Mouse (Mus musculus): ENCODE measurements around the gene Pglyrp1. TPM values are rescaled to one million over a fixed set of nuclear protein-coding genes. Genes with fewer than 3 reads are reported as not detected.

Pglyrp1 gene
- polyA plus RNA-seq, 1 experiment from 2014 or later, result 1.0 TPM

DNA sequence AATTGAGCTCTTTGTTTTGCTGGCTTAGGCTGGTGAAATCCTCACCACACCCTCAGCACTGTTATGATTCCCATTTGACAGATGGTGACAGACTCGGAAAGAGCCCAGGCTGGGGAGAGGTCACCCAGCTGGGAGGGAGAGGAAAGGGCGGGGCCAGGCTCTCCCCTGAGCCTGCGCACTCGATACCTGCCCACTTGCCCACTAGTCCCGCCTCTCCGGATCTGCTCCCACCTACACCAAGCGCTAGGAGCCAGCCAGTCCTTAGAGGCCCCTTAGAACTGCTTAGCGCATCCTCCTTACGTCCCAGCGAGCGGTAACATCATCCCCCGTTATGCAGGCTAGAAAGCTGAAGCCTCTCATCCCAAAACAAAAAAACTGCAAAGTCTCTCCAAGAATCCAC is 49.9 kb downstream of the Pglyrp1 start:
- H3K4me3 ChIP-seq, result peak overlapping the region; percentile 8; the same call in 1 of the 2 replicates
- peaks cover 12% of the 10 kb centered on the region for H3K4me1 ChIP-seq
- no peak for ATAC-seq (ENCODE audit: low FRiP score, low read depth)
- H3K27ac ChIP-seq, result no peak overlapping the region
- peak overlapping the region; percentile 21; the same call in 1 of the 2 replicates for H3K4me2 ChIP-seq (replicated peaks)
- no peaks in the 10 kb centered on the region for H3K9me3 ChIP-seq
- WGBS, result 2% methylated on average over 12 of the region's 12 CpGs
- no peaks in the 10 kb centered on the region for H3K36me3 ChIP-seq
- 0 out of 2 replicates have a peak overlapping the region, but pooled peaks have one; percentile 31 for H3K9ac ChIP-seq
- H3K27me3 ChIP-seq, result peaks cover 55% of the 10 kb centered on the region

DNA sequence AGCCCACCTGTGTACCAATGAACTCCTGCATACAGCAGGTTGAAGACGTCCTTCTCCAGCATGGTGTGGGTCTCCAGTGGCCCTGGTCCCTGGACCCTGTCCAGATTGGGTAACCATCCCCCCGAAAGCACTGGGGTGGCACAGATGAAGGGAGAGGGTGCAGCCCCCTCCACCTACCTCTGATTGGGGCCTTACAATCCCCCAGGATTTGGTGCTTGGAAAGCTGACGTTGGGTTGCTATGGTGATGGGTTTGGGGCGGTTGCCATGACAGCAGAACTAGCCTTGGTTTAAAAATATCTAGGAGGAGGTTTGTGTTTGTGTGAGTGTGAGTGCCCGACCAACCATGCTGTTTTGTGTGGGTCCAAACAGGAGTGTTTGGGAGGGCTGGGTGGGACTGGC is 51.7 kb downstream of the Pglyrp1 start:
- WGBS, result 55% methylated on average over 5 of the region's 5 CpGs

DNA sequence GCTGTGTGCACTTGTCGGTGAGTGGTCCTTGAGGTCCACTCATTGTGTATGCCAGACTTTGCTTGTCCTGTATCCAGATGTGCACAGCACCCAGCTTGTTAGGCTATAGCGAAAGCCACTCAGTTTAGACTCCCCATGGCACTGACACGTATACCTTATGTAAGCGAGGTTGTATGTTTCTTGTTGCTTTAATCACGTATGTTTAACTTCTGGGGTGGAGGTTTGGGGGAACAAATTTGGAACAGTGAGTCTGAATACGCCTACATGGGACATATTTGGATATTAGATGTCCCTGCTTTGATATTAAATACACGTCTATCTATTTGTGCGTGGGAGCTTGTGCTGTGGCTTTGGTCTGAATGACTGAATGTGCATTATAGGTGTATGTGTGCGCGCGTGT is 52.1 kb downstream of the Pglyrp1 start:
- H3K27me3 ChIP-seq, result peaks cover 77% of the 10 kb centered on the region
- no peak overlapping the region for H3K4me3 ChIP-seq
- no peak overlapping the region for H3K27ac ChIP-seq
- no peak overlapping the region for H3K9ac ChIP-seq
- no peaks in the 10 kb centered on the region for H3K9me3 ChIP-seq
- H3K4me2 ChIP-seq (replicated peaks), result no peak overlapping the region
- 72% methylated on average over 11 of the region's 11 CpGs for WGBS
- no peaks in the 10 kb centered on the region for H3K36me3 ChIP-seq
- peaks cover 14% of the 10 kb centered on the region for H3K4me1 ChIP-seq
- ATAC-seq (ENCODE audit: low FRiP score, low read depth), result no peak

More for the DNA sequence above, 51.7 kb downstream of the Pglyrp1 start:
- H3K4me1 ChIP-seq, result peaks cover 14% of the 10 kb centered on the region
- H3K4me2 ChIP-seq (replicated peaks), result no peak overlapping the region
- H3K4me3 ChIP-seq, result no peak overlapping the region
- no peak overlapping the region for H3K27ac ChIP-seq
- H3K36me3 ChIP-seq, result no peaks in the 10 kb centered on the region
- H3K9me3 ChIP-seq, result no peaks in the 10 kb centered on the region
- no peak overlapping the region for H3K9ac ChIP-seq
- H3K27me3 ChIP-seq, result peaks cover 73% of the 10 kb centered on the region
- no peak for ATAC-seq (ENCODE audit: low FRiP score, low read depth)

DNA sequence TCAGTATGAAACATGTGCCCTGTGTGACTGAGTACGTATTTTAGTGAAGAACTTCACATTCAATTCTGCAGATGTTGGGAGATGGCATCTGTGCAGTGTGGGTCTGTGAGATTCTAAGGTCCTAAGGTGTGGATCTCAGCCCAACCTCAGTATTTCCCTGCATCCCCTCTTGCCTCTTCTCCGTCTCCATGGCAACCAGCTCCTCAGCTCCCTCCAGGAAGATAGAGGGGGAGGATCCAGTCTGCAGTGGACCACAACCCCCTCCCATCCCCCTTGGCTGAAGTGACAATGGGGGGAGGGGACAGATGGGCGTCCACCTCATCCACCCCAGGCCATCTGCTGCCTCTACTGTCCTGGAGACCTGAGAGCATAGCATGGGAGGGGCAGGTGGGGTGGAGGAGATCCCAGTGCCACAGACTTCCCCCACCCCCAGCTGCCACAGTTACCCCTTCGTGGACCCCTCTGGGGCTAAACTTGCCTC is 52.6 kb downstream of the Pglyrp1 start:
- WGBS, result 27% methylated on average over 4 of the region's 4 CpGs
- no peak for ATAC-seq (ENCODE audit: low FRiP score, low read depth)
- H3K4me3 ChIP-seq, result no peak overlapping the region
- no peak overlapping the region for H3K4me2 ChIP-seq (replicated peaks)
- H3K9ac ChIP-seq, result no peak overlapping the region
- no peaks in the 10 kb centered on the region for H3K9me3 ChIP-seq
- H3K27ac ChIP-seq, result no peak overlapping the region
- H3K27me3 ChIP-seq, result peaks cover 82% of the 10 kb centered on the region
- no peaks in the 10 kb centered on the region for H3K36me3 ChIP-seq
- peaks cover 14% of the 10 kb centered on the region for H3K4me1 ChIP-seq

DNA sequence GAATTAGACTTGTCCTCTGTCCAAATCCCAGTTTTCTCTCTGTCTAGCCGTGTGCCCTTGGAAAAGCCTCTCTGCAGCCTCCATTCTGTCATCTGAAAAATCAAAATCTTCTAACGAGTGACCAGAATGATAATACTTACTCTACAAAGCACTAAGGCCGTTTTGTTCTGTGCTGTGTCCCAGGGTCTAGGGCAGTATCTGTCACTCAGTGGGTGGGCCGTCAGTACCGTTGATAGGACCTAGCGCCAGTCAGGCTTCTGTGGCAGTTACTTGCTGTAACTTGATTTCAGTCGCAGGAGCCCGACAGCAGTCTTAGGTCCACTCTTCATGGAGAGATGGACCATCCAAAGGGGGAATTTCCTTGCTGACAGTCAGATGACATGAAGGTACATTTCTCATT is 53.2 kb downstream of the Pglyrp1 start:
- peaks cover 88% of the 10 kb centered on the region for H3K27me3 ChIP-seq
- 12% methylated on average over 8 of the region's 8 CpGs for WGBS
- H3K36me3 ChIP-seq, result no peaks in the 10 kb centered on the region
- no peaks in the 10 kb centered on the region for H3K9me3 ChIP-seq
- H3K9ac ChIP-seq, result no peak overlapping the region
- no peak overlapping the region for H3K4me2 ChIP-seq (replicated peaks)
- peaks cover 14% of the 10 kb centered on the region for H3K4me1 ChIP-seq
- H3K4me3 ChIP-seq, result no peak overlapping the region
- no peak overlapping the region for H3K27ac ChIP-seq
- ATAC-seq (ENCODE audit: low FRiP score, low read depth), result no peak

DNA sequence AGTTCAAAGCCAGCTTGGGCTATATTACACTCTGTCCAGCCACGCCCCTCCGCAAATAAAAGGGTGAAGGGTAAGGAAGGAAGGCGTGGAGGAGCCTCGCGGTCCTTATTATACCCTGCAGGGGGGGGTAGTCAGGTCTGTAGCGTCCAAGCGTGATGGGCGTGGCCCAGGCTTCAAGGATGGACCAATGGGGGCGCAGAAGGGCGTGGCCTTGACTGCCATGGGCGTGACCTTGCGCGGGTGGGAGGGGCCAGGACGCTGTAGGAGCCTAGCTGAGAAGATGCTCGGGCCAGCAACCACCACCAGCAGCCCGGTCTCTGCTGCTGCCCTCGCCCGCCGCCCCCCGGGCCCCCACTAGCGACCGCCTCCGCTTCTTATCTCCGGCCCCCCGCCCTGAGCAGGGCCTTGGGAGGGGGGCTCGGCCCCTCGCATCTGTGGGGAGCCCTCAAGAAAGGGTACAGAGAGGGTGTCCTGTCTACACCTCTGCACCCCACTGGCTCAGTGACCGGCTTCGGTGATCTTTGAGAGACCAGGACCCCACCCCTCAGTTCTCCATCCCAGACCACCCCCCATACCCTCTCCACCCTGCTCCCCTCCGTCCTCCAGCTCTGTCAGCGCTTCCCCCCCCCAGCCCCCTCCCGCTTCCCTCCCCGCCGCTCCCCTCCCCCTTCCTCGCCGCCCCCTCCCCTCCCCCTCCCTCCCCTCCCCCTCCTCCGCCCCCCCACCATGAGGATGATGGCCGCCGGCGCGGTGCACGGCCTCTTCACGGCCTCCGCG is 54.2 kb downstream of the Pglyrp1 start, which contains the start of gene Nova2:
TSS of gene Nova2 (plus strand) at position 727 of the 777 bp plus-strand sequence.
- Histone ChIP-seq H3K4me3 (peak within 1 kb of the TSS; percentile 51), H3K4me2 (replicated peaks) (peak within 1 kb of the TSS; percentile 90), H3K27ac (no peak within 1 kb of the TSS), H3K27me3 (peaks cover 92% of the 10 kb centered on the region), H3K9me3 (no peaks in the 10 kb centered on the region), H3K9ac (peak within 1 kb of the TSS; percentile 66), H3K36me3 (no peaks in the 10 kb centered on the region), H3K4me1 (peaks cover 14% of the 10 kb centered on the region)
- ATAC-seq (ENCODE audit: low FRiP score, low read depth), result peak; percentile 81
- 1% methylated on average over 28 of the region's 45 CpGs for WGBS

DNA sequence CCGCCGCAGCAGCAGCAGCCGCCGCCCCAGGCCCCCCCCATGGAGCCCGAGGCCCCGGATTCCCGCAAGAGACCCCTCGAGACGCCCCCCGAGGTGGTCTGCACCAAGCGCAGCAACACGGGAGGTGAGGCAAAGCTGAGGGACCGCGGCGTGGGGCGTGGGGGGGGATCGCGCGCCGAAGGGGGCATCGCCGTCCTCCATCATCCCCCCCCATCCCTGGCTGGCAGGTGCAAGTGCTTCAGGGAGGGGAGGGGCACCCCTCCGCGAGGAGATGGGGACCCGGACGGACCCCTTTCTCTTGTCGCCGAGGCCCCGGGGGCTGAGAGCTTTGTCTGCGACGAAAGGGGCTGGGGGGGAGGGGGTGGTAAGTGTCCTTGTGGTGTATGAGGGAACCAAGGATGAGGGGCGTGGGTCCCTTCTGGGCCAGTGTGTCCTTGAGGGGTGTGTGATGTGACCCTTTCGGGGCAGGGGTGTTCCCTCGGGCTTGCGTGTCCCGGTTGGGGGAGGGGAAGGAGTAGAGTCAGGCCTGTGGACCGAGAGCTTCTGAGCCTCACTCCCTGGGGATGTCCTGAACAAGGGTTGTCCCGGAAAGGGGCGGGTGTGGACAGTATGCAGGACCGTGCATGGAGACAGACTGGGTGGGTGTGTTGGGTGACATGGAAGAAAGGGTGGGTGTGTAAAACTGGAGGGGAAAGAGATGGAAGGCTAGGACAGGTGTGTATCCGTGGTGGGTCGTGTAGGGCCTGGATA is 55.1 kb downstream of the Pglyrp1 start:
- 2% methylated on average over 38 of the region's 42 CpGs for WGBS
- no peak overlapping the region for H3K27ac ChIP-seq

DNA sequence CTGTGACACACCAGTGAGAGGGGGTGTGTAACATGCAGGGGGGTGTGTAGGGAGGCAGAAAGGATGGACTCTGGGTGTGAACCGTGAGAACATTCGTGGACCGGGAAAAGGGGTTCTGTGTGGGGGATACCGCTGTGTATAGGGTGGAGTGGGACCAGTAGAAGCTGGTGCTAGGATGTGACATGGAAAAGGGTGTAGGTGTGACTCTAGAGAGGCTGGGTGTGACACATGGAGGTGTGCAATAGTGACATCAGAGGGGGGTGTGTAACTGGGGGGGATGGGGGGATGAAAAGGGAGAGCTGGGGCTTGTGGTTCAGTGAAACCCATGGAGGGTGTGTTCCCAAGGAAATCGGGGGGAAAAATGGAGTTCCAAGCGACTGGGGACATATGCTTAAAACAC is 55.8 kb downstream of the Pglyrp1 start:
- 0 out of 2 replicates have a peak, but pooled peaks have one; percentile 20 for ATAC-seq (ENCODE audit: low FRiP score, low read depth)
- Histone ChIP-seq H3K4me1 (peaks cover 10% of the 10 kb centered on the region), H3K9ac (no peak overlapping the region), H3K4me2 (replicated peaks) (peak overlapping the region; percentile 90), H3K36me3 (no peaks in the 10 kb centered on the region), H3K27ac (no peak overlapping the region), H3K27me3 (peaks cover 83% of the 10 kb centered on the region), H3K9me3 (no peaks in the 10 kb centered on the region), H3K4me3 (peak overlapping the region; percentile 51)
- WGBS, result 49% methylated on average over 6 of the region's 6 CpGs

More for the DNA sequence above, 55.1 kb downstream of the Pglyrp1 start:
- Histone ChIP-seq H3K4me3 (peak overlapping the region; percentile 51), H3K9ac (peak overlapping the region; percentile 66), H3K4me1 (peaks cover 11% of the 10 kb centered on the region), H3K36me3 (no peaks in the 10 kb centered on the region), H3K27me3 (peaks cover 89% of the 10 kb centered on the region), H3K9me3 (no peaks in the 10 kb centered on the region), H3K4me2 (replicated peaks) (peak overlapping the region; percentile 90)
- peak; percentile 22; the same call in 1 of the 2 replicates for ATAC-seq (ENCODE audit: low FRiP score, low read depth)

DNA sequence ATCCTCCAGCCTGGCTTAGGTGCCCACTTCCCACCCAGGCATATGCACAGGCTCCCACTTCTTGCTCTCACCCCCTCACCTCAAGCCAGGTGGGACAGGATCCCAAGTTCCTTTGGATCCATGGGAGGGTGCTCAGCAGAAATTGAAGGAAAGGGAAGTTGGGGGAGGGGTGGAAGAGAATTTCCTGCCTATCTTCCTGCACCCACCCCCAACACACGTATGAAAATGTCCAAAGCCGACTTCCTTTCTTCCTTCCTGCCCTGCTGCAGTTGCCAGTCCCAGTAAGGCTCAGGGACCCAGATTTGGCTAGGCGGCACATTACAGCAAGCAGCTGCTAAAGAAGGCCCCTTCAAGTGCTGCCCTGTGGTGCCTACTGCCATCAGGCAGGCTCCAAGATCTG is 56.6 kb downstream of the Pglyrp1 start:
- Histone ChIP-seq H3K9me3 (no peaks in the 10 kb centered on the region), H3K9ac (no peak overlapping the region), H3K36me3 (no peaks in the 10 kb centered on the region), H3K27me3 (peaks cover 76% of the 10 kb centered on the region), H3K4me2 (replicated peaks) (peak overlapping the region; percentile 4; the same call in 1 of the 2 replicates), H3K27ac (no peak overlapping the region), H3K4me3 (no peak overlapping the region), H3K4me1 (peaks cover 10% of the 10 kb centered on the region)
- ATAC-seq (ENCODE audit: low FRiP score, low read depth), result no peak
- WGBS, result 40% methylated on average over 3 of the region's 3 CpGs

Other genes starting within 250 kb of the Pglyrp1 start
- gene Psg21, start 214.6 kb upstream of the Pglyrp1 start, polyA plus RNA-seq (2015; fragmentation: Nextera tagmentation; extraction: Ambion mirVana), result not detected in 2 replicates
- gene Psg20, start 185.1 kb upstream of the Pglyrp1 start, polyA plus RNA-seq (2015; fragmentation: Nextera tagmentation; extraction: Ambion mirVana), result not detected in 2 replicates
- not detected in 2 replicates for gene Psg22, start 153.2 kb upstream of the Pglyrp1 start, polyA plus RNA-seq (2015; fragmentation: Nextera tagmentation; extraction: Ambion mirVana)
- gene Psg19, start 72.8 kb upstream of the Pglyrp1 start, polyA plus RNA-seq (2015; fragmentation: Nextera tagmentation; extraction: Ambion mirVana), result not detected in 2 replicates
- gene Psg17, start 49.7 kb upstream of the Pglyrp1 start, polyA plus RNA-seq (2015; fragmentation: Nextera tagmentation; extraction: Ambion mirVana), result 0.09 TPM in 1 of 2 replicates, not detected in the other
- gene Mill2, start 31.4 kb upstream of the Pglyrp1 start, polyA plus RNA-seq (2015; fragmentation: Nextera tagmentation; extraction: Ambion mirVana), result 0.17 and 0.23 TPM in 2 replicates
- gene Ccdc61, start 39.1 kb downstream of the Pglyrp1 start, polyA plus RNA-seq (2015; fragmentation: Nextera tagmentation; extraction: Ambion mirVana), result 32.8 and 34.6 TPM in 2 replicates
- gene Nova2, start 54.6 kb downstream of the Pglyrp1 start, polyA plus RNA-seq (2015; fragmentation: Nextera tagmentation; extraction: Ambion mirVana), result 0.33 and 0.41 TPM in 2 replicates
- gene Nanos2, start 116.1 kb downstream of the Pglyrp1 start, polyA plus RNA-seq (2015; fragmentation: Nextera tagmentation; extraction: Ambion mirVana), result not detected in 2 replicates
- gene Mypop, start 119.9 kb downstream of the Pglyrp1 start, polyA plus RNA-seq (2015; fragmentation: Nextera tagmentation; extraction: Ambion mirVana), result 5.2 and 6.3 TPM in 2 replicates
- 26.3 and 26.9 TPM in 2 replicates for gene Irf2bp1, start 132.7 kb downstream of the Pglyrp1 start, polyA plus RNA-seq (2015; fragmentation: Nextera tagmentation; extraction: Ambion mirVana)
- gene Foxa3, start 152.2 kb downstream of the Pglyrp1 start, polyA plus RNA-seq (2015; fragmentation: Nextera tagmentation; extraction: Ambion mirVana), result 3.5 and 4.1 TPM in 2 replicates
- gene Sympk, start 153.0 kb downstream of the Pglyrp1 start, polyA plus RNA-seq (2015; fragmentation: Nextera tagmentation; extraction: Ambion mirVana), result 33.6 and 37.8 TPM in 2 replicates
- not detected in 2 replicates for gene Rsph6a, start 183.4 kb downstream of the Pglyrp1 start, polyA plus RNA-seq (2015; fragmentation: Nextera tagmentation; extraction: Ambion mirVana)
- gene Dmwd, start 204.9 kb downstream of the Pglyrp1 start, polyA plus RNA-seq (2015; fragmentation: Nextera tagmentation; extraction: Ambion mirVana), result 16.8 and 17.4 TPM in 2 replicates
- 22.6 and 23.1 TPM in 2 replicates for gene Dmpk, start 212.5 kb downstream of the Pglyrp1 start, polyA plus RNA-seq (2015; fragmentation: Nextera tagmentation; extraction: Ambion mirVana)
- 13.4 and 13.9 TPM in 2 replicates for gene Six5, start 223.3 kb downstream of the Pglyrp1 start, polyA plus RNA-seq (2015; fragmentation: Nextera tagmentation; extraction: Ambion mirVana)
- gene Gm4969, start 247.0 kb downstream of the Pglyrp1 start, polyA plus RNA-seq (2015; fragmentation: Nextera tagmentation; extraction: Ambion mirVana), result 4.2 and 4.3 TPM in 2 replicates
- 16.8 and 19.1 TPM in 2 replicates for gene Fbxo46, start 248.5 kb downstream of the Pglyrp1 start, polyA plus RNA-seq (2015; fragmentation: Nextera tagmentation; extraction: Ambion mirVana)

Data from limb, embryonic 13.5 days (tissue).